Mouse (Mus musculus): ENCODE data around the gene Stag2. TPM values are rescaled to one million over a fixed set of nuclear protein-coding genes. Genes with fewer than 3 reads are reported as not detected.

The Stag2 gene
- polyA plus RNA-seq, 1 experiment = 111 TPM

GRCm38 (mm10) chrX:42188825-42189426, 39.8 kb downstream of the Stag2 start:
- no peak overlapping the region for H3K27ac ChIP-seq (ENCODE audit: insufficient read depth, low read length)
- TF ChIP-seq POLR2A (IDR thresholded peaks at IDR 0.05; ENCODE audit: insufficient read depth, low read length) (no peak), CTCF (IDR thresholded peaks at IDR 0.05; ENCODE audit: low read depth, low read length) (no peak), EP300 (IDR thresholded peaks at IDR 0.05; ENCODE audit: insufficient read depth, low read depth, low read length) (no peak)
- H3K9me3 ChIP-seq (replicated peaks; ENCODE audit: control insufficient read depth, insufficient read depth, low read length, poor library complexity, severe bottlenecking) = no peaks in the 10 kb centered on the region
- no peaks in the 10 kb centered on the region for H3K4me1 ChIP-seq (ENCODE audit: control insufficient read depth, insufficient read depth, low read length)
- no peak overlapping the region for H3K9ac ChIP-seq (ENCODE audit: low read depth, poor library complexity, severe bottlenecking)
- no peaks in the 10 kb centered on the region for H3K27me3 ChIP-seq (ENCODE audit: control insufficient read depth, insufficient read depth, low read length, poor library complexity, severe bottlenecking)
- H3K36me3 ChIP-seq (ENCODE audit: control insufficient read depth, insufficient read depth, low read length, poor library complexity, severe bottlenecking) = no peaks in the 10 kb centered on the region
- H3K4me3 ChIP-seq (ENCODE audit: low read depth, low read length) = no peak overlapping the region

DNA sequence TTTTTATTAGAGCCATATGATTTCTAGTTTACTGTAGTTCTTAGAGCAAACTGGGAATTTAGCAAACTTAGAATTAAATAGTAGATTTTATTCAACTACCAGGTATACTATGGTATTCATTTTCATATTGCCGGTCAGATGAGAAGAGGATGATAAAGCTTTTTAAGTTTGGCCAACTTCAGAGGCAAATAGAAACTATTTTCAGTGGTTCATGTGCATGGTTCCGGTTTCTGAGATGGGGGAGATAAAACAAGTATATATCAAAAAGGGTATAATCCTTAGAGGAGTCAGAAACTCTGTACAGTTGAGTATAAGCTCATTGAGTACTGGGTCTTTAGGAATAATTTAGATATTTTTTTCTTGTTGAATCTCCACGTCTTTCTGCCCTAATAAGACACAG, 45.5 kb downstream of the Stag2 start:
- Histone ChIP-seq H3K27me3 (ENCODE audit: control insufficient read depth, insufficient read depth, low read length, poor library complexity, severe bottlenecking) (no peaks in the 10 kb centered on the region), H3K4me1 (ENCODE audit: control insufficient read depth, insufficient read depth, low read length) (no peaks in the 10 kb centered on the region), H3K9me3 (replicated peaks; ENCODE audit: control insufficient read depth, insufficient read depth, low read length, poor library complexity, severe bottlenecking) (no peaks in the 10 kb centered on the region), H3K4me3 (ENCODE audit: low read depth, low read length) (no peak overlapping the region), H3K36me3 (ENCODE audit: control insufficient read depth, insufficient read depth, low read length, poor library complexity, severe bottlenecking) (no peaks in the 10 kb centered on the region), H3K27ac (ENCODE audit: insufficient read depth, low read length) (no peak overlapping the region), H3K9ac (ENCODE audit: low read depth, poor library complexity, severe bottlenecking) (no peak overlapping the region)
- TF ChIP-seq POLR2A (IDR thresholded peaks at IDR 0.05; ENCODE audit: insufficient read depth, low read length) (no peak), CTCF (IDR thresholded peaks at IDR 0.05; ENCODE audit: low read depth, low read length) (no peak), EP300 (IDR thresholded peaks at IDR 0.05; ENCODE audit: insufficient read depth, low read depth, low read length) (no peak)

- Histone ChIP-seq H3K9me3 (replicated peaks; ENCODE audit: control insufficient read depth, insufficient read depth, low read length, poor library complexity, severe bottlenecking) (no peaks in the 10 kb centered on the region), H3K4me1 (ENCODE audit: control insufficient read depth, insufficient read depth, low read length) (no peaks in the 10 kb centered on the region), H3K4me3 (ENCODE audit: low read depth, low read length) (no peak overlapping the region), H3K36me3 (ENCODE audit: control insufficient read depth, insufficient read depth, low read length, poor library complexity, severe bottlenecking) (no peaks in the 10 kb centered on the region; the same call in 1 of the 2 replicates), H3K9ac (ENCODE audit: low read depth, poor library complexity, severe bottlenecking) (no peak overlapping the region), H3K27me3 (ENCODE audit: control insufficient read depth, insufficient read depth, low read length, poor library complexity, severe bottlenecking) (no peaks in the 10 kb centered on the region), H3K27ac (ENCODE audit: insufficient read depth, low read length) (no peak overlapping the region)
- no peak for TF ChIP-seq CTCF (IDR thresholded peaks at IDR 0.05; ENCODE audit: low read depth, low read length)
- no peak for TF ChIP-seq EP300 (IDR thresholded peaks at IDR 0.05; ENCODE audit: insufficient read depth, low read depth, low read length)
- no peak for TF ChIP-seq POLR2A (IDR thresholded peaks at IDR 0.05; ENCODE audit: insufficient read depth, low read length)
Measured at GRCm38 (mm10) chrX:42202482-42202881, 53.4 kb downstream of the Stag2 start.

- no peaks in the 10 kb centered on the region for H3K9me3 ChIP-seq (replicated peaks; ENCODE audit: control insufficient read depth, insufficient read depth, low read length, poor library complexity, severe bottlenecking)
- no peaks in the 10 kb centered on the region for H3K36me3 ChIP-seq (ENCODE audit: control insufficient read depth, insufficient read depth, low read length, poor library complexity, severe bottlenecking)
- H3K27me3 ChIP-seq (ENCODE audit: control insufficient read depth, insufficient read depth, low read length, poor library complexity, severe bottlenecking) = no peaks in the 10 kb centered on the region
- H3K9ac ChIP-seq (ENCODE audit: low read depth, poor library complexity, severe bottlenecking) = no peak overlapping the region
- TF ChIP-seq EP300 (IDR thresholded peaks at IDR 0.05; ENCODE audit: insufficient read depth, low read depth, low read length) (no peak), POLR2A (IDR thresholded peaks at IDR 0.05; ENCODE audit: insufficient read depth, low read length) (no peak), CTCF (IDR thresholded peaks at IDR 0.05; ENCODE audit: low read depth, low read length) (no peak)
- no peaks in the 10 kb centered on the region for H3K4me1 ChIP-seq (ENCODE audit: control insufficient read depth, insufficient read depth, low read length)
- no peak overlapping the region for H3K4me3 ChIP-seq (ENCODE audit: low read depth, low read length)
- no peak overlapping the region for H3K27ac ChIP-seq (ENCODE audit: insufficient read depth, low read length)
Measured at GRCm38 (mm10) chrX:42215742-42216141, 66.6 kb downstream of the Stag2 start.

DNA sequence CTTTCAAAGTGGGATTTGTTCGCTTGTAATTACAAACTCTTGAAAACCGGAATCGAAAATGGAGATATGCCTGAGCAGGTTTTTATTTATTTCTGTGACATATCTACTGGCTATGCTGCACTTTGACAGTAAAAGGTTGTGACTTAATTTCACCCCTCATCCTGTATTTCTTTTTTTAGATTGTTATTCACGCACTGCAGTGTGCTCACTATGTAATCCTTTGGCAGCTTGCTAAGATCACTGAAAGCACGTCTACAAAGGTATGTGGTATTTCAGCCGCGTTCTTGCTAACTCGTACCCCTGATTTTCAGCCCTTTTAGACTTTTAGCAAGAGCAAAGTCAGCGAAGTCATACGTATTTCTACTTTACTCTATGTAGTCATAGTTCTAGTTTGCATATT, 101.2 kb downstream of the Stag2 start:
- Histone ChIP-seq H3K4me1 (ENCODE audit: control insufficient read depth, insufficient read depth, low read length) (no peaks in the 10 kb centered on the region), H3K27ac (ENCODE audit: insufficient read depth, low read length) (no peak overlapping the region), H3K9ac (ENCODE audit: low read depth, poor library complexity, severe bottlenecking) (no peak overlapping the region), H3K9me3 (replicated peaks; ENCODE audit: control insufficient read depth, insufficient read depth, low read length, poor library complexity, severe bottlenecking) (no peaks in the 10 kb centered on the region), H3K36me3 (ENCODE audit: control insufficient read depth, insufficient read depth, low read length, poor library complexity, severe bottlenecking) (no peaks in the 10 kb centered on the region; the same call in 1 of the 2 replicates), H3K4me3 (ENCODE audit: low read depth, low read length) (no peak overlapping the region), H3K27me3 (ENCODE audit: control insufficient read depth, insufficient read depth, low read length, poor library complexity, severe bottlenecking) (no peaks in the 10 kb centered on the region)
- no peak for TF ChIP-seq CTCF (IDR thresholded peaks at IDR 0.05; ENCODE audit: low read depth, low read length)
- TF ChIP-seq POLR2A (IDR thresholded peaks at IDR 0.05; ENCODE audit: insufficient read depth, low read length) = no peak
- TF ChIP-seq EP300 (IDR thresholded peaks at IDR 0.05; ENCODE audit: insufficient read depth, low read depth, low read length) = no peak

DNA sequence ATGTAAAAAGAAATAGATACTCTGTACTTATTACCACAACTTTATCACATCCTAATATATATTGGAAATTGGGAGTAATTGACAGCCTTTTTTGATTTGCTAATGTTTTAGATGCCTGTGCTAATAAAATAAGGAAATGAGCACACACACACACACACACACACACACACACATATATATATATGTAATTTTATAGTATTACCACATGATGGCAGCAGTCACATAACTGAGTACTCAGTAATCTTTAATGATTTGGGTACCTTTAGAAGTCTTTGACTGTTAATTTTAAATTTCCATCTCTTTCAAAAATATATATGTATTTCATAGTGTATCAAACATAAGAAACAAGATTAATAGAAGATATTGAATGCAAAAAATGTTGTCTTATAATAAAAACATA, 123.6 kb downstream of the Stag2 start:
- H3K9me3 ChIP-seq (replicated peaks; ENCODE audit: control insufficient read depth, insufficient read depth, low read length, poor library complexity, severe bottlenecking) = no peaks in the 10 kb centered on the region
- H3K36me3 ChIP-seq (ENCODE audit: control insufficient read depth, insufficient read depth, low read length, poor library complexity, severe bottlenecking) = no peaks in the 10 kb centered on the region
- no peaks in the 10 kb centered on the region for H3K27me3 ChIP-seq (ENCODE audit: control insufficient read depth, insufficient read depth, low read length, poor library complexity, severe bottlenecking)
- no peak for TF ChIP-seq POLR2A (IDR thresholded peaks at IDR 0.05; ENCODE audit: insufficient read depth, low read length)
- TF ChIP-seq EP300 (IDR thresholded peaks at IDR 0.05; ENCODE audit: insufficient read depth, low read depth, low read length) = no peak
- TF ChIP-seq CTCF (IDR thresholded peaks at IDR 0.05; ENCODE audit: low read depth, low read length) = no peak
- no peak overlapping the region for H3K4me3 ChIP-seq (ENCODE audit: low read depth, low read length)
- H3K27ac ChIP-seq (ENCODE audit: insufficient read depth, low read length) = no peak overlapping the region
- no peaks in the 10 kb centered on the region for H3K4me1 ChIP-seq (ENCODE audit: control insufficient read depth, insufficient read depth, low read length)
- no peak overlapping the region for H3K9ac ChIP-seq (ENCODE audit: low read depth, poor library complexity, severe bottlenecking)

Data from ES-Bruce4 (cell line).